Mouse (Mus musculus) brown adipose tissue, adult 24 weeks (tissue): ENCODE data around the gene Btbd2. TPM values are rescaled to one million over a fixed set of nuclear protein-coding genes. Genes with fewer than 3 reads are reported as not detected.

Experiments used
- H3K27ac ChIP-seq: fragments of 200-500 bp; replicated peaks from 2 replicates; pipeline ENCODE4 v1.5.1; 2012; ENCODE audit warnings: low read depth, mild to moderate bottlenecking, low read length
- H3K4me1 ChIP-seq: fragments of 200-500 bp; 2 replicates; pipeline ENCODE4 v1.6.1; 2012; ENCODE audit warnings: low read length, mixed read lengths; ENCODE audit not compliant: control insufficient read depth, insufficient read depth, insufficient read length
- H3K4me3 ChIP-seq: fragments of 200-500 bp; 2 replicates; pipeline ENCODE4 v1.5.1; 2012; ENCODE audit warnings: low read depth, mild to moderate bottlenecking, low read length, moderate library complexity; ENCODE audit not compliant: insufficient read depth
- polyA plus RNA-seq: library from polyadenylated mRNA; stranded (reverse); fragments of >200 nt; gene quantifications from 2 replicates; pipeline ENCODE4 v1.2.4, GENCODE M21; 2012; ENCODE audit not compliant: missing spikeins, insufficient read depth, insufficient read length

Gene Btbd2
- 20.6 and 33.9 TPM in 2 replicates for polyA plus RNA-seq

- Histone ChIP-seq H3K4me3 (peak within 1 kb of the TSS; percentile 71), H3K27ac (peak within 1 kb of the TSS; percentile 59), H3K4me1 (peaks cover 7% of the 10 kb centered on the region)
Observed at GRCm38 (mm10) chr10:80656863-80657623, at the start of gene Btbd2. Gene Btbd2 (minus strand): TSS chr10:80657071.

- Histone ChIP-seq H3K4me1 (peaks cover 5% of the 10 kb centered on the region; the same call in 1 of the 2 replicates), H3K27ac (no peak overlapping the region), H3K4me3 (no peak overlapping the region)
Observed at GRCm38 (mm10) chr10:80705479-80705878, 48.6 kb upstream of the Btbd2 start.

- H3K4me1 ChIP-seq = peaks cover 5% of the 10 kb centered on the region
- H3K27ac ChIP-seq = no peak overlapping the region
- no peak overlapping the region for H3K4me3 ChIP-seq
Observed at GRCm38 (mm10) chr10:80705033-80705432, 48.2 kb upstream of the Btbd2 start.

GRCm38 (mm10) chr10:80704418-80704817 lies 47.5 kb upstream of the Btbd2 start:
- Histone ChIP-seq H3K27ac (no peak overlapping the region), H3K4me3 (no peak overlapping the region), H3K4me1 (peaks cover 8% of the 10 kb centered on the region)

- H3K4me3 ChIP-seq = no peak overlapping the region
- H3K27ac ChIP-seq = no peak overlapping the region
- H3K4me1 ChIP-seq = peaks cover 8% of the 10 kb centered on the region
Observed at GRCm38 (mm10) chr10:80703643-80704042, 46.8 kb upstream of the Btbd2 start.

- H3K27ac ChIP-seq = peak overlapping the region; percentile 33
- peak overlapping the region; percentile 67 for H3K4me3 ChIP-seq
- H3K4me1 ChIP-seq = peaks cover 8% of the 10 kb centered on the region
Observed at GRCm38 (mm10) chr10:80702536-80703390, 45.9 kb upstream of the Btbd2 start.

- peaks cover 8% of the 10 kb centered on the region for H3K4me1 ChIP-seq
- peak within 1 kb of the TSS; percentile 61 for H3K27ac ChIP-seq
- H3K4me3 ChIP-seq = peak within 1 kb of the TSS; percentile 72
Observed at GRCm38 (mm10) chr10:80701721-80702535, 45.1 kb upstream of the Btbd2 start, which contains the start of the genes Mob3a and Izumo4. Gene Mob3a (minus strand): TSS chr10:80701977. Gene Izumo4 (plus strand): TSS chr10:80702184.

- peak overlapping the region; percentile 72 for H3K4me3 ChIP-seq
Observed at GRCm38 (mm10) chr10:80700732-80701131, 43.9 kb upstream of the Btbd2 start.

DNA sequence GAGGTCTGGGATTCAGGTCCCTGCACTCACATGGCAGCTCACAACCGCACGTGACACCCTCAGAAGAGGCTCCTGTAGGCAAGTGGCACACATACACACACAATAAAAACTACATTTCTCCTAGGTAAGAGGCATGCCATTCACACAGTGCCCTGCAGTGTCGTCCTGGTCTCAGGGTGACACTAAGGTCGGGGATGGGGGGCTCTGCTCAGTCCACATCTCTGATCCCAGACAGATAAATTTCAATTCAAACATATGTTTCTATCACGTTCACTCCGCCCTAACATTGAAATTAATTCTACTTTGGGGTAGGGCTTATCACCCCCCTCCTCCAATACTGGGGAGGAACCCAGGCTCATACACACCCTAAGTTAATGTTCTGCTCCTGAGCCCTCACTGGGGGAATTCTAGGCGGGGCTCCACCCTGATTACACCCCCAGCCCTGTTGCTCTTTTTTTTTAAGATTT lies 43.2 kb upstream of the Btbd2 start:
- Histone ChIP-seq H3K4me1 (peaks cover 19% of the 10 kb centered on the region), H3K27ac (no peak overlapping the region)

More at GRCm38 (mm10) chr10:80700732-80701131, 43.9 kb upstream of the Btbd2 start:
- Histone ChIP-seq H3K4me1 (peaks cover 15% of the 10 kb centered on the region), H3K27ac (0 out of 2 replicates have a peak overlapping the region, but pooled peaks have one; percentile 4)

GRCm38 (mm10) chr10:80698605-80699004 lies 41.7 kb upstream of the Btbd2 start:
- no peak overlapping the region for H3K4me3 ChIP-seq
- no peak overlapping the region for H3K27ac ChIP-seq
- H3K4me1 ChIP-seq = peaks cover 19% of the 10 kb centered on the region

More for the DNA sequence above, 43.2 kb upstream of the Btbd2 start:
- 0 out of 2 replicates have a peak overlapping the region, but pooled peaks have one; percentile 3 for H3K4me3 ChIP-seq

DNA sequence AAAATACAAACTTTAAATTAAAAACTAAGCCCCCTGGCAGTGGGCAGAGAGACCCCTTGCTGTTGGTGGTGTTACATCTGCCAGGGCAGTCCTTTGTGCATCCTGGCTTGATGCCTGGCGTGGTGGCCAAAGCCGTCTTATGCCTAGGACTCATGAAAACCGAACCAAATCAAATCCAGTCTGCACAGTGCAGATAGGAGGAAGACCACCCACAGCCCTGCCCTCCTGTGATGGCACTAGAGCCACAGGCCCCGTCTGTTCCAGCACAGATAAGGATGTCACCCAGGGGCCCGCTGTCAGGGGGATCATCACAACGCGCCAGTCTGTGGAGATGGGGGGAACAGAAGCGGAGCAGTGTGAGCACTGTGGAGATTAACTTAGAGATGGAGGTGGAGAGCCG lies 40.9 kb upstream of the Btbd2 start:
- Histone ChIP-seq H3K4me3 (no peak overlapping the region), H3K27ac (no peak overlapping the region), H3K4me1 (peaks cover 16% of the 10 kb centered on the region)

GRCm38 (mm10) chr10:80697393-80697787 lies 40.5 kb upstream of the Btbd2 start:
- Histone ChIP-seq H3K27ac (no peak overlapping the region), H3K4me1 (peaks cover 16% of the 10 kb centered on the region), H3K4me3 (no peak overlapping the region)

DNA sequence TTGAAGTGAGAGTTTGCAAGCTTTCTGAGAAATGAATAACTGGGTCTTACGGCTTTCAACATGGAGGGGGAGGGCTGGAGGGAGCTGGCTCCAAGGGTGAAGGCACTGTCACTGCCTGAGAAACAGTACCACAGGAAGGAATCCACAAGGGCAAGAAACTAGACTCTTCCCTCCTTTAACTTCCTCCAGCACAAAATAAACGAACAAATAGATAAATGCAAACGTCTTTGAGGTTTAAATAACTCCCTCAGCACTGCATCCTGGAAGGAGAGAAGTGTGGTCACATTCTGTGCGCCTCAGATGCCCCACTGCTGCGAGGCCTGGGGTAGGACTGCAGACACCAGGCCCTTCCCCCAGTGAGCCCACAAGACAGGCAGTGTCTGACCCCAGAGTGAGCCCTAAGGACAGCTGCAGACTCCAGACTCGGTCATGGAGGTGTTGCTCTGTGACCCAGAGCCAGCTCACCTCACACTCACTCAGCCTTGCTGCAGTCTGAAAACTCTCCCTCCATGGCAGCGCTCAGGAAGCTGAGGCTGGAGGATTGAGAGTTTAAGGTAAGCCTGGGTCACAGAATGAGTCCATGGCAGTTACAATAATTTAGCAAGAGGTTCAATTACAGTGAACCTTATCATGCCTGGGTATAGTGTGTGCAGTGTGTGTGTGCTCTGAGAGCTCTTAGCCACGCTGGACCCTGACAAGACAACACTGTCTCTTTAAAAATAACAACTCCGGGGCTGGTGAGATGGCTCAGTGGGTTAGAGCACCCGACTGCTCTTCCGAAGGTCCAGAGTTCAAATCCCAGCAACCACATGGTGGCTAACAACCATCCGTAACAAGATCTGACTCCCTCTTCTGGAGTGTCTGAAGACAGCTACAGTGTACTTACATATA lies 39.9 kb upstream of the Btbd2 start:
- Histone ChIP-seq H3K27ac (peak overlapping the region; percentile 89), H3K4me1 (peaks cover 16% of the 10 kb centered on the region), H3K4me3 (no peak overlapping the region)
